Comparison of ENCODE assay signal across 17 mouse cellular contexts in genomic region chr1:46921630-46922029, GRCm38 (mm10). TPM values are rescaled to one million over a fixed set of nuclear protein-coding genes. Genes with fewer than 3 reads are reported as not detected.
DNase-seq lines count a peak whose midpoint lies in the region; ATAC-seq and TF ChIP-seq lines count a peak whose summit lies in the region.
"Had no signal": no experiment of that assay in that cellular context is flagged by ENCODE, and none has a peak within 500 bp of the region (broad histone marks: within the 10 kb centered on the region; RNA-seq: fewer than 3 reads in every experiment).

No protein-coding gene starts in this region.

- H3K4me1 ChIP-seq in heart, postnatal 0 days (ENCODE audit: control insufficient read depth, insufficient read depth): no peaks in the 10 kb centered on the region
- H3K4me1 ChIP-seq in forebrain, embryonic 13.5 days: no peaks in the 10 kb centered on the region
- H3K4me1 ChIP-seq: embryonic facial prominence, embryonic 13.5 days; hindbrain, embryonic 12.5 days had no signal

- H3K27me3 ChIP-seq in heart, postnatal 0 days (ENCODE audit: control insufficient read depth, insufficient read depth, low read length): no peaks in the 10 kb centered on the region
- no peaks in the 10 kb centered on the region for H3K27me3 ChIP-seq in forebrain, embryonic 13.5 days
- H3K27me3 ChIP-seq: embryonic facial prominence, embryonic 13.5 days; hindbrain, embryonic 12.5 days had no signal

- H3K4me2 ChIP-seq in heart, postnatal 0 days (ENCODE audit: low read depth, low read length): no peak overlapping the region
- no peak overlapping the region for H3K4me2 ChIP-seq in forebrain, embryonic 13.5 days
- H3K4me2 ChIP-seq: embryonic facial prominence, embryonic 13.5 days; hindbrain, embryonic 12.5 days had no signal

- no peak for TF ChIP-seq CTCF in heart, postnatal 0 days (IDR thresholded peaks at IDR 0.05; ENCODE audit: low read depth)

- no peak overlapping the region for H3K9ac ChIP-seq in heart, postnatal 0 days (replicated peaks; ENCODE audit: low read depth, low read length)
- no peak overlapping the region for H3K9ac ChIP-seq in forebrain, embryonic 13.5 days
- H3K9ac ChIP-seq: embryonic facial prominence, embryonic 13.5 days; hindbrain, embryonic 12.5 days had no signal

- no peak overlapping the region for H3K4me3 ChIP-seq in heart, postnatal 0 days (ENCODE audit: low read depth, low read length)
- no peak overlapping the region for H3K4me3 ChIP-seq in forebrain, embryonic 13.5 days
- H3K4me3 ChIP-seq: embryonic facial prominence, embryonic 13.5 days; hindbrain, embryonic 12.5 days; myocyte had no signal

- H3K9me3 ChIP-seq in heart, postnatal 0 days (replicated peaks; ENCODE audit: control insufficient read depth, low read length): no peaks in the 10 kb centered on the region
- H3K9me3 ChIP-seq in forebrain, embryonic 13.5 days (replicated peaks): no peaks in the 10 kb centered on the region
- H3K9me3 ChIP-seq: embryonic facial prominence, embryonic 13.5 days; hindbrain, embryonic 12.5 days had no signal

- DNase-seq in heart, postnatal 0 days (ENCODE audit: low spot score): no peak
- DNase-seq in heart, postnatal 14 days: no peak
- DNase-seq in spleen, postnatal 36 days (ENCODE audit: low spot score in 2 of 2): peak; percentile 62 to 67
- DNase-seq in spleen, postnatal 10 days (ENCODE audit: low spot score in 2 of 2): no peak
- DNase-seq in thymus, postnatal 25 days: no peak
- DNase-seq in cerebellum, postnatal 4 days (ENCODE audit: low spot score in 2 of 2): no peak
- DNase-seq: cerebellum, postnatal 10 days; gastrocnemius, postnatal 36 days; kidney, postnatal 10 days; layer of hippocampus, postnatal 36 days; thymus, adult 18-20 months had no signal

- intact Hi-C loops in heart, postnatal 14 days (cut with DNase I): loop anchor here (5.0 kb wide), 1 partner anchor 69 kb away; no protein-coding TSS in a partner anchor

- H3K27ac ChIP-seq in heart, postnatal 0 days (ENCODE audit: low read depth): no peak overlapping the region
- no peak overlapping the region for H3K27ac ChIP-seq in forebrain, embryonic 13.5 days
- H3K27ac ChIP-seq: embryonic facial prominence, embryonic 13.5 days; hindbrain, embryonic 12.5 days had no signal

- no peak for TF ChIP-seq EP300 in heart, postnatal 0 days (IDR thresholded peaks at IDR 0.05; ENCODE audit: low read depth)

- ATAC-seq in heart, postnatal 0 days (ENCODE audit: insufficient read depth, low read depth): peak; percentile 36; the same call in 1 of the 2 replicates
- ATAC-seq in hematopoietic stem cell, adult 5-6 weeks (replicated peaks in 1 of 2; ENCODE audit: insufficient read depth in 1 of 2, low FRiP score in 2 of 2, low TSS enrichment in 1 of 2, low read depth in 1 of 2, poor library complexity in 2 of 2, severe bottlenecking in 2 of 2): peak; percentile 87 to 94
- no peak for ATAC-seq in forebrain, embryonic 13.5 days
- ATAC-seq: forebrain, embryonic 14.5 days had no signal

- H3K36me3 ChIP-seq in heart, postnatal 0 days (replicated peaks; ENCODE audit: control insufficient read depth, insufficient read depth, low read length): no peaks in the 10 kb centered on the region
- H3K36me3 ChIP-seq in forebrain, embryonic 13.5 days (ENCODE audit: poor library complexity, severe bottlenecking): no peaks in the 10 kb centered on the region
- H3K36me3 ChIP-seq: embryonic facial prominence, embryonic 13.5 days; hindbrain, embryonic 12.5 days had no signal

RNA-seq across cellular contexts. Expression of gene Slc39a10, which starts 29.0 kb away (rescaled TPM):
- 13.8 and 29.7 TPM in 2 replicates for total RNA-seq in heart, postnatal 0 days (2014; rRNA removed; ENCODE audit: low replicate concordance)
- 8.4 and 8.7 TPM in 2 replicates for polyA plus RNA-seq in heart, postnatal 0 days (2015; fragmentation: Nextera tagmentation; extraction: Ambion mirVana)
- 10 to 100 TPM; 14.0 to 15.1 TPM for total RNA-seq in heart, postnatal 14 days (2021)
- total RNA-seq in hematopoietic stem cell, adult 5-6 weeks (2017): 29.1 and 34.0 TPM in 2 replicates
- polyA plus RNA-seq in forebrain, embryonic 13.5 days (2015; fragmentation: Nextera tagmentation; extraction: Ambion mirVana): 53.9 and 56.5 TPM in 2 replicates

Comparison
In these comparisons a context has a peak if more than half of its experiments do, and no peak if none do; other contexts are left out.
1. DNase-seq: peak in spleen, postnatal 36 days (2 of 2); none in heart, postnatal 0 days (single experiment), heart, postnatal 14 days (0 of 2), spleen, postnatal 10 days (0 of 2), thymus, postnatal 25 days (single experiment) and cerebellum, postnatal 4 days (0 of 2).